Mouse (Mus musculus) central nervous system, embryonic 18 days (tissue): ENCODE results near the gene Dcaf6. TPM values are rescaled to one million over a fixed set of nuclear protein-coding genes. Genes with fewer than 3 reads are reported as not detected.

Experiments used
- polyA plus RNA-seq: library from polyadenylated mRNA; depleted of rRNA; stranded (reverse); fragments of >200 nt; gene quantifications from 2 replicates; pipeline ENCODE4 v1.2.3, GENCODE M21; 2012; rRNA removed

The Dcaf6 gene
- polyA plus RNA-seq: 40.6 and 41.2 TPM in 2 replicates

GRCm38 (mm10) chr1:165460360-165460800 lies at the start of gene Dcaf6, which contains the start of gene Mpc2:
Gene Dcaf6 (minus strand): TSS chr1:165460475.
Gene Mpc2 (plus strand): TSS chr1:165460637.

GRCm38 (mm10) chr1:165484688-165485233 lies 24.5 kb upstream of the Dcaf6 start, which contains the start of gene Adcy10:
Gene Adcy10 (plus strand): TSS chr1:165485183.

GRCm38 (mm10) chr1:165295489-165295888 lies 164.8 kb downstream of the Dcaf6 start, which contains the start of gene Gpr161:
Gene Gpr161 (plus strand): TSS chr1:165295789.

Other genes starting within 250 kb of the Dcaf6 start
- 95.7 and 95.9 TPM in 2 replicates for gene Tiprl, start 223.5 kb downstream of the Dcaf6 start, polyA plus RNA-seq
- gene Gpr161, start 164.7 kb downstream of the Dcaf6 start, polyA plus RNA-seq: 29.7 and 31.1 TPM in 2 replicates
- gene Mpc2, start 162 bp upstream of the Dcaf6 start, polyA plus RNA-seq: 104 and 118 TPM in 2 replicates
- 0.03 and 0.10 TPM in 2 replicates for gene Adcy10, start 24.7 kb upstream of the Dcaf6 start, polyA plus RNA-seq
- 127 and 133 TPM in 2 replicates for gene Mpzl1, start 174.1 kb upstream of the Dcaf6 start, polyA plus RNA-seq
- gene Rcsd1, start 249.3 kb upstream of the Dcaf6 start, polyA plus RNA-seq: 7.8 and 9.0 TPM in 2 replicates